Mouse (Mus musculus) bone marrow macrophage, adult 2 months (primary cell): ENCODE results near the gene Slc35e1. TPM values are rescaled to one million over a fixed set of nuclear protein-coding genes. Genes with fewer than 3 reads are reported as not detected.
A peak's percentile ranks its signal among the peaks of the same experiment; 100 is the strongest.

ENCODE experiments used
- H3K27ac ChIP-seq: 2 replicates; pipeline ENCODE4 v1.5.1; 2012; ENCODE audit warnings: low read depth, low read length; ENCODE audit not compliant: insufficient read depth
- H3K4me1 ChIP-seq: 2 replicates; pipeline ENCODE4 v1.6.1; 2012; ENCODE audit warnings: low read length; ENCODE audit not compliant: control insufficient read depth, insufficient read depth
- H3K4me3 ChIP-seq: 2 replicates; pipeline ENCODE4 v1.5.1; 2012; ENCODE audit warnings: mild to moderate bottlenecking, low read length, moderate library complexity; ENCODE audit not compliant: insufficient read depth
- CTCF ChIP-seq: IDR thresholded peaks from 2 replicates; pipeline ENCODE4 v1.5.1; 2012; ENCODE audit warnings: low read depth, mild to moderate bottlenecking, low read length, moderate library complexity
- POLR2A ChIP-seq: IDR thresholded peaks from 2 replicates; pipeline ENCODE4 v1.6.1; 2012; ENCODE audit warnings: mild to moderate bottlenecking, low read depth, low read length, borderline replicate concordance
- polyA plus RNA-seq: library from polyadenylated mRNA; stranded (reverse); fragments of >200 nt; gene quantifications from 2 replicates; pipeline ENCODE4 v1.2.4, GENCODE M21; 2012; ENCODE audit not compliant: missing spikeins, insufficient read depth, insufficient read length

Gene Slc35e1
- polyA plus RNA-seq, 1 experiment = 34.5 TPM

GRCm38 (mm10) chr8:72504637-72505314, 12.4 kb upstream of the Slc35e1 start:
- H3K4me3 ChIP-seq = no peak overlapping the region
- no peak overlapping the region for H3K27ac ChIP-seq
- H3K4me1 ChIP-seq = peaks cover 16% of the 10 kb centered on the region

GRCm38 (mm10) chr8:72504137-72504536, 11.7 kb upstream of the Slc35e1 start:
- Histone ChIP-seq H3K4me3 (no peak overlapping the region), H3K27ac (no peak overlapping the region), H3K4me1 (peaks cover 10% of the 10 kb centered on the region)
- TF ChIP-seq POLR2A (no peak), CTCF (no peak)

More at GRCm38 (mm10) chr8:72504637-72505314, 12.4 kb upstream of the Slc35e1 start:
- no peak for TF ChIP-seq CTCF
- no peak for TF ChIP-seq POLR2A

- Histone ChIP-seq H3K27ac (no peak overlapping the region), H3K4me3 (no peak overlapping the region), H3K4me1 (peaks cover 3% of the 10 kb centered on the region)
- no peak for TF ChIP-seq CTCF
- TF ChIP-seq POLR2A = no peak
Observed at GRCm38 (mm10) chr8:72500521-72500931, 8.1 kb upstream of the Slc35e1 start.

GRCm38 (mm10) chr8:72499521-72500284, 7.3 kb upstream of the Slc35e1 start:
- no peak overlapping the region for H3K4me3 ChIP-seq
- peaks cover 3% of the 10 kb centered on the region for H3K4me1 ChIP-seq
- TF ChIP-seq CTCF (no peak), POLR2A (no peak)
- no peak overlapping the region for H3K27ac ChIP-seq

GRCm38 (mm10) chr8:72498527-72498926, 6.1 kb upstream of the Slc35e1 start:
- no peak overlapping the region for H3K4me3 ChIP-seq
- H3K27ac ChIP-seq = no peak overlapping the region
- TF ChIP-seq CTCF (no peak), POLR2A (no peak)
- H3K4me1 ChIP-seq = peaks cover 3% of the 10 kb centered on the region

- H3K4me3 ChIP-seq = no peak overlapping the region
- TF ChIP-seq POLR2A (no peak), CTCF (no peak)
- peaks cover 3% of the 10 kb centered on the region for H3K4me1 ChIP-seq
- no peak overlapping the region for H3K27ac ChIP-seq
Observed at GRCm38 (mm10) chr8:72497911-72498310, 5.5 kb upstream of the Slc35e1 start.

- TF ChIP-seq POLR2A (no peak), CTCF (no peak)
- Histone ChIP-seq H3K4me3 (no peak overlapping the region), H3K27ac (no peak overlapping the region), H3K4me1 (peaks cover 6% of the 10 kb centered on the region)
Observed at GRCm38 (mm10) chr8:72496217-72496616, 3.8 kb upstream of the Slc35e1 start.

- TF ChIP-seq CTCF (no peak), POLR2A (no peak)
- Histone ChIP-seq H3K4me1 (peaks cover 10% of the 10 kb centered on the region), H3K4me3 (no peak overlapping the region), H3K27ac (no peak overlapping the region)
Observed at GRCm38 (mm10) chr8:72495411-72496111, 3.1 kb upstream of the Slc35e1 start.

- Histone ChIP-seq H3K4me3 (peak overlapping the region; percentile 82), H3K4me1 (peaks cover 7% of the 10 kb centered on the region), H3K27ac (no peak overlapping the region)
- no peak for TF ChIP-seq POLR2A
Observed at GRCm38 (mm10) chr8:72493381-72493780, 967 bp upstream of the Slc35e1 start.
